Mouse (Mus musculus) myocyte (in vitro differentiated cells): ENCODE measurements around the gene Mlxipl.

Experiments
- E2F4 ChIP-seq: IDR thresholded peaks from one replicate; pipeline ENCODE4 v1.6.1; 2011; ENCODE audit warnings: mild to moderate bottlenecking, control low read depth, moderate library complexity; ENCODE audit not compliant: insufficient read depth
- MYOD1 ChIP-seq, 3 experiments: IDR thresholded peaks; one replicate each; pipeline ENCODE4 v1.6.1; 2011; ENCODE audit warnings: control low read depth in 2 of 3, low read depth in 2 of 3, mild to moderate bottlenecking in 2 of 3, moderate library complexity in 1 of 3; ENCODE audit not compliant: insufficient read length in 2 of 3, control insufficient read depth in 1 of 3
- POLR2A ChIP-seq: IDR thresholded peaks from one replicate; pipeline ENCODE4 v1.6.1; 2011; ENCODE audit warnings: low read depth, mild to moderate bottlenecking, control low read depth, moderate library complexity; ENCODE audit not compliant: insufficient read length
- SRF ChIP-seq: IDR thresholded peaks from one replicate; pipeline ENCODE4 v1.6.1; 2011; ENCODE audit warnings: low read depth; ENCODE audit not compliant: control insufficient read depth, insufficient read length

DNA sequence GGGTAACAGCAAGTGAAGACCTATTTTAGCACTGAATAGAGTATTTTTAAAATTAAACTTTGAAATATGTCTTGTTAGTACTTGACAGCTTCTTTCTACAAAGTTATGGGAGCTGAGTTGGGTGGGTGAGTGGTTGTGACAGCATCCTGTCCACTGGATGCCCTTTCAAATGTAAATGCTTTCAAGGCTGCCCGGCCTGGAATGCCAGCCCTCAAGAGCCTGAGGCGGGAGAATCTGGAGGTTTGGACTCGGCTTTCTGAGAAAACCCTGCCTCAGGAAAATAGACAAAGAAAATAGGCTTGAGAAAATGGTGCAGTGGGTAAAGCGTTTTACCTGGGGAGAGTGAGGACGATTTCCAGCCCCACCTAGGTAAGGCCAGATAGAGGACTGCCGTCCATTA, 92.1 kb downstream of the Mlxipl start:
- TF ChIP-seq E2F4 (no peak), POLR2A (no peak), SRF (no peak), MYOD1 (IDR thresholded peaks at IDR 0.05; ENCODE audit: control insufficient read depth in 1 of 3, insufficient read length in 2 of 3, low read depth in 2 of 3) (no peak)
